Mouse (Mus musculus): Measurements from ENCODE around the gene Cobll1.

The Cobll1 gene

DNA sequence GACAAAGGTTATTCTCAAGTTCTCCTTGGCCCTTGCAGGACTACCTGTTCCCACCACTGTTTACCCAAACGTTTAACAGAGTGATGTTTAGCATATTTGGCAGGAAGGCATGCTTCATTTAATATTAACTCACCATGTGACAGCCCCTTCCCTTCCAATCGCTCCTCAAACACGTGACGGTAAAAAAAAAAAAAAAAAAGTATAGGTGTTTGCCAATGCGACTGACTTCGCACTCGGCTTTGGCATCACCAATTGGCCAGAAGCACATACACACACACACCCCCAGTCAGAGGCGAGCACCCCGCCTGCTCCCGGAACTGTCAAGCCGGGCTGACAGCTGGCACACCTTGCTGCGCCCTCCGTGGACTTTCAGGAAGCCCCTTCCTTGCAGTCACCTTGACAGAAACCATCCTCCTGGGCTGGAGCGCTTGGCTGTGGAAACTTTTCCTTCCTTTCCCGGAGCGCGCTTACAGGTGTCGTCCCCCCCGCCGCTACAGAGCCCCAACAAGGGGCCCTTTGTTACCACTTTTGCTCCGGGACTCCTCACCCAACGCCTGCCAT is 1.5 kb downstream of the Cobll1 start:
- in situ Hi-C loops (cut with MboI; ENCODE audit: unreplicated experiment in 2 of 2), result loop anchor here in 1 of 2 experiments (10.0 kb wide), 1 partner anchor 93 kb away; no protein-coding TSS in a partner anchor

DNA sequence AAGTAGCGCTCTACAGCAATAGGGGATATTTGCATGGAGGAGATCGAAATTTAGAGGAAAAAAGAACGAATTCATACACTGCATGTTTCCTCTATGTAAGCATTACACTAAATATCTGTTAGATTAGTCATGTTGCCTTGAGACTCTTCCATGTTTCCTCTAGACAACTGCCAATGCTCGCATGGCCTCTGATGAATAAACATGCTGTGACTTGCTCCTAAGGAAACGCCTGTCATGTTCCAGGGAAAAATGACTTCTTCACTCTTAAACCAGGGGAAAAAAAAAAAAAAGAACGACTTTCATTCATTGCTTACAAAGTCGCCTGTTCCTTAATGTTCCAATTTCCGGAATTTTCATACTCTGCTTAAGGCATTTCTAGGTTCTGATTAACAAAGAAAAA is 2.1 kb downstream of the Cobll1 start:
- in situ Hi-C loops (cut with MboI; ENCODE audit: unreplicated experiment in 2 of 2), result loop anchor here in 1 of 2 experiments (10.0 kb wide), 1 partner anchor 92 kb away; no protein-coding TSS in a partner anchor

DNA sequence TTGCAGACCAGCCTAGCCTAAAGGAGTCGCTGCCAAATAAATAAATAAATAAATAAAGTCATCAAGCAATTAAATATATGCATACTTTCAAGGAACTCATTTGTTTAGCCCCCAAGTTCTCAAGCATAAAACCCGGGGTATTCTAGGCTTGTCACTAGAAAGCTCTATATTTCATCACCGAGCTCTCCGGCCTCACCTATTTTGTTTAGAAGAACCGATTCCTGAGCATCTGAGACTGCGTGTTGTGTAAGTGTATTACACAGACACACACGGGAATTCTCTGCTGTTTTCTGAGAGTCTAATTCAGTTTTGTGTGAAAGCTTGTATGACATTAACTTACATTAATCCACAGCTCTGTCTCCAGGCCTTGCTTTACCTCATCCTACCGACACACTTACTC is 2.6 kb downstream of the Cobll1 start:
- in situ Hi-C loops (cut with MboI; ENCODE audit: unreplicated experiment in 2 of 2), result loop anchor here in 1 of 2 experiments (10.0 kb wide), 1 partner anchor 92 kb away; no protein-coding TSS in a partner anchor

DNA sequence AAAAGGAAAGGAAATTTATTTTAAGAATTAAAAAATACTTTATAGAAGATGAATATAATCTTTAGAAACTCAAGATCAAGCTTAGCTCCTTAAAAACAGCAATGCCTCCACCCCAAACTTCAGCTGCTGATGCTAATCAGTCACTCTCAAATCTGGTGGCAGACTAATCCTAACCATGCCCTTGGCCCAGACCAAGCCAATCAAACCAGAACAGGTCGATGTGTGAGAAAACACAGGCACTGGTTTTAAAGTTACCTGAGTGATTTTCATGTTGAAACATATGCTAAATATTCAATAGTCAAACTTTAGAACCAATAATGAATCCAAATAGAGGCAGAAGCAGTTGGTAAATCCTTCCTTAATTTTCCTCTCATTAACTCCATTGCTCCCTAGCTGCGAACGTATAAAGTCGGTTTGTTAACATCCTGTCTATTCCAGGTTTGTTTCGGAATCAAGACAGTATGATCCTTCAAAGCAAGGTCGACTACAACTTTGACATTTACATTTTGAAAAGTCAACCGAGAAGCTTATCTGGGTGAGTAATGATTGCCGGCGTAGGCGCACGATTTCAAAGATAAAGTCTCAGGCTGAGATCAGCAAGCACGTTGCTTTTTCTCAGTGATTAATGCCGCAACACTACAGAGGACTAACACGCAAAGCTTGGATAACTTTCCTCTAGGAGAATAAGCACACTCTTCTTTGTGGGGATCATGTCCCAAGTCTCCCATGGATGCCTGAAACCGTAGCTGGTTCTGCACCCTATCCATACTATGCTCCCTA is 6.3 kb downstream of the Cobll1 start:
- in situ Hi-C loops (cut with MboI; ENCODE audit: unreplicated experiment in 2 of 2), result loop anchor here (5.0 to 10.0 kb wide), 2 partner anchors 36 to 88 kb away; no protein-coding TSS in a partner anchor

DNA sequence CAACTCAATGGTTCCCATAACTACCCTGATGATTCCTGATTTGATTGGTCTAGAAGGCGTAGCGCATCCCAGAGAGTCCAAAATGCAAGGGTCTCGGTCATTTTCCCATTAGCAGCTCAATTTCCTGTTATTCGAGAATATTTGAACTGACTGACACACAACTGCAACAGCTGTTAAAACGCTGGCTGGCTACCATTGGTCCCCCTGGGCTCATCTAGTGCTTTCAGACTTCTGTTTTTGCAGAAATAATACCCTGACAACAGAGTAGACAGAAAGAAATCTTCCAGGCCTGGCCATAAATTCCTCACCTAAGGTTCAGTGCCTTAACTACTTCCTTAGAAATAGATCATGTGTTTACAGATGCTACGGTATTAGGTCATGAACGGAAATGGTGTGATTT is 10.8 kb downstream of the Cobll1 start:
- in situ Hi-C loops (cut with MboI; ENCODE audit: unreplicated experiment in 2 of 2), result no loop called here

DNA sequence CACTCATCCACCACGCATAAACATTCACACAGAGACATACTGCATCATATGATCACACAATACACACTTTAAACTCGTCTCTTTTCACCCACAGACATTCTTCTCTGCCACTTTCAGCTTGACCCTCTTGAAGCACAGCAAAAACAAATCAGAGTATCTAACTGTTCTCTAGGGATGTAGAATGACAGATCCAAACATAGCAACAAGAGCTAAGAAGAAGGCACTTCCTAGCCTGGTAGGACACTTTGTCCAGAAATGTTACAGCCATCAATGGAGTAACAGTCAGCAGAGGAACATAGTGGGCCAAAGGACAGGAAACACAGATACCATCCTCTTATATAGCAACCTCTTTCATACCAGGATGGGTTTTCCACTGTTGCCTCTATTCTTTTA is 11.3 kb downstream of the Cobll1 start:
- in situ Hi-C loops (cut with MboI; ENCODE audit: unreplicated experiment in 2 of 2), result no loop called here

DNA sequence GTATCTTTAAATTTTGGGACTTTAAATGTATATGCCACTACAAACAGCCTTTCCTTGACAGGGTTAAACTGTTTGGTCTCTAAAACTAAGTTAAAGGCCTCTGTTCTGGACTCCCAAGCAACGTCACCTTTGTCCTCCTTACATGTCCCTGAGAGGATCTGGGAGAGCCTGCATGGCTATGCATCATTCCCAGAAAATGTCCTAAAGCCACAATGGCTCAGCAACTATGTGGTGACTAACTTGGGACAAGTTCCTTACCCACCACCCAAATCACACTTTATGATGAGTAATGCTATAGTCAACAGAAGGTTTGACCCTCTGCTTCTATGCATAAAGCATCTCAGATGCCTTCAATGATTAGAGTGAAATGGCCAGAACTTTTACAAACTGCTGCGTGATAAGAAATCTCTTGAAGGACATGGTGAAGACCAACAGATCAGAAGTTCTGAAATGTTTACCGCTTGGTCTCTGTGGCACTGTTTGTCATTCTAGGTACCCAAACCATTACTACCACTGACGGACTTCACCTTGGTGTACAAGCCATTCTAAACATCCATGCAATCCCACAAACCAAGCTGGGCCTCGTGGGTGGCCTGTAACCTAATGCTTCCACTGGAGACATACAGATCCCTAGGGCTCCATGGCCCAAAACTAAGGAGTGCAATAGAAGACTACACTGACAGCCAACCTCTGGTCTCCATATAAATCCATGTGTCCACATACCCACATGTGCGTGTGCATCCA is 11.9 kb downstream of the Cobll1 start:
- in situ Hi-C loops (cut with MboI; ENCODE audit: unreplicated experiment in 2 of 2), result no loop called here

DNA sequence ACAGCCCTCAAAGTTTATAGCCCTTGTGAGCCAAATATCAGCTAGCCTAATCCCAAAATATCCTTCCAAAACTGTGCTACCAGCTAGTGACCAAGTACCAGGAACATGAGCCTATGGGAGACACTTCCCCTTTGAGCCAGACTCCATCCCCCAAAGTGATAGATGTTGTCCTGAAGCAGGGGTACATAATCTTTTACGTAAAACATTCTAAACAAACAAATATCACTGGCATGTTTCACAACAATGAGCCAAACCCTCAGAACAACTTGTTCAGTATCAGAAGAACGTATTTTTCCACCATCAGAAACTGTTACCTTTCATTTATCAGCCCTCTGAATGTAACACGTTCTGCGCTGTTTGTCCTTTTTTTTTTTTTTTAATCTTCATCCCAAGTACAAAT is 12.7 kb downstream of the Cobll1 start:
- in situ Hi-C loops (cut with MboI; ENCODE audit: unreplicated experiment in 2 of 2), result no loop called here

DNA sequence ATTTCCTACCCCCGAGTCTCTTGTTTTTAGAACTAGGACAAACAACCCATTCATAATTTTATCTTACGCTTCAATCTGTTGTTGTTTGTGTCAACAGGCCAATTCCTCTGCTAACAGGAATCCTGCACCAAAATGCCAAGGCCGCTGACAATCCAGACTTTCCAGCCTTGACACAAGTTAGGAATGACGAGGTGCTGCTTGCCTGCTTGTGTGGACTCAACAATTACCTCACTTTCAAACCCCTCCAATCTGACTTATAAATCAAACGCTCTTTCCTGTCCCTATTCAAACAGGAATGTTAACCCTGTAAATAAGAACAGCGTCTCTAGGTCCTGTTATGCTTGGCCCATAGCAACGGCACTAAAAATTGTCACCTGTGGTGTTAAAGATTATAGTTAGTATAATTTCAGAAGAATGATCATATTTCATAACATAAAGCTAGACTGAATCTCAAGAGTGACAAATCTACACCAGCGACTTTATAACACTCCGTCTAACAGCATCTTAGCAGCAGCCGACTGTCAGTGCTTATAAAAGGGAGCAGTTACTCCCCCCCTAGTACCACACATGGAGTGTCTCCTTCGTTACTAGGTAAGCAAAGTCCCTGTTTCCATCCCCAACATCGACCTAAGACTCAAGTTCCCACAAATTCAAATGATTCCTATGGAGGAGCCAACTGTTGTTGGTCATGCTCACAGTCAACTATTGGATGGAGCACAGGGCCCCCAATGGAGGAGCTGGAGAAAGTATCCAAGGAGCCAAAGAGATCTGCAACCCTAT is 15.1 kb downstream of the Cobll1 start:
- in situ Hi-C loops (cut with MboI; ENCODE audit: unreplicated experiment in 2 of 2), result no loop called here

DNA sequence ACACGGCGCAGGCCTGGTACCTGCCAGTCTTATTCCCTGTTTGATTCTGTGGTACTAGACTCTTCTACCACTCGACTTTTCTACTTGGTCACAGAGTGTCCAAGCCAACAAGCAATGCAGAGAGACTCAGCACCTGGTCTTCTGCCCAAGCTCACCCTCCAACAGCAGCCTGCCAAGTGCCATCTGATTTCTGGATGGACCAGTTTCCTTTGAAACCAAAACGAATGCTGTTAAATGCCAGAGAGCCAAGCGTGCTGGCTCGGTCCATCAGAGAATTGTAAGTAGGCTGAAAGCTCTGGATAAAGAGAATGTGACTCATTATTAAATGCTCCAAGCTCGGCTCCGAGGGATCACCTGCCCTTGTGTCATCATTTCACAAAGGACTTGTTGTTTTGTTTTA is 16.2 kb downstream of the Cobll1 start:
- in situ Hi-C loops (cut with MboI; ENCODE audit: unreplicated experiment in 2 of 2), result no loop called here

DNA sequence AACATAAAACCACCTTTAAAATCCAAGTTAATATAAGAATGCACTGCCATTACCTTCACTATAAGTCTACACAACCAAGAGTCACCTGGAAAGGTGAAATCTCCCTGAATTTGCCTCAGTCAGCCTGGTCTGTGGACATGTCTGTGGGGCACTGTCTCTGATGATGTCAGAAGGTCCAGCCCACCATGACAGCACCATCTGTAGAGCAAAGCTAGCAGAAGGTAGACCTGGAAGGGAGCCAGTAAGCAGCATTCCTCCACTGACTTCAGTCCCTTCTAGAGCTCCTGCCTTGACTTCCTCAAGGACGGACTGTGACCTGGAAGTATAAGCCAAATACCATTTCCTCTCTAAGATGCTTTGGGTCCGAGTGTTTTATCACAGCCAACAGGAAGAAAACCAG is 17.6 kb downstream of the Cobll1 start:
- in situ Hi-C loops (cut with MboI; ENCODE audit: unreplicated experiment in 2 of 2), result no loop called here

DNA sequence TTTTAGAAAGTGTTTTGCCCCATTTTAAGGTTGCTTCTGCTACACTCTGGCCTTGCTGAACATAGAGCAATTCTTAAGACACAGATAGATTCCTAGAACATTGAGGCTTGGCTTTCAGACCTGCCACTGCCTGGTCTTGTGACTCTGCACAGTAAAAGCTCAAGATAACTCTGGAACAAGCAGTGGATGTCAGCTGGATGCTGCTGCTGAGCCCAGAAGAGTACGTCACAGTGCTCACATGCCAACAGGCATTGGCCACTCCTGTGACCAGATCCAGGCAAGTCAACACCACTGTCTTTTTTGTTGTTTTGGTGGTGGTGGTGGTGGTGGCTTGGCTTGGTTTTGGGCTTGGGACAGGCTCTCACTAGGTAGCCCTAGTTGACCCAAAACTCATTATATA is 18.6 kb downstream of the Cobll1 start:
- in situ Hi-C loops (cut with MboI; ENCODE audit: unreplicated experiment in 2 of 2), result no loop called here

DNA sequence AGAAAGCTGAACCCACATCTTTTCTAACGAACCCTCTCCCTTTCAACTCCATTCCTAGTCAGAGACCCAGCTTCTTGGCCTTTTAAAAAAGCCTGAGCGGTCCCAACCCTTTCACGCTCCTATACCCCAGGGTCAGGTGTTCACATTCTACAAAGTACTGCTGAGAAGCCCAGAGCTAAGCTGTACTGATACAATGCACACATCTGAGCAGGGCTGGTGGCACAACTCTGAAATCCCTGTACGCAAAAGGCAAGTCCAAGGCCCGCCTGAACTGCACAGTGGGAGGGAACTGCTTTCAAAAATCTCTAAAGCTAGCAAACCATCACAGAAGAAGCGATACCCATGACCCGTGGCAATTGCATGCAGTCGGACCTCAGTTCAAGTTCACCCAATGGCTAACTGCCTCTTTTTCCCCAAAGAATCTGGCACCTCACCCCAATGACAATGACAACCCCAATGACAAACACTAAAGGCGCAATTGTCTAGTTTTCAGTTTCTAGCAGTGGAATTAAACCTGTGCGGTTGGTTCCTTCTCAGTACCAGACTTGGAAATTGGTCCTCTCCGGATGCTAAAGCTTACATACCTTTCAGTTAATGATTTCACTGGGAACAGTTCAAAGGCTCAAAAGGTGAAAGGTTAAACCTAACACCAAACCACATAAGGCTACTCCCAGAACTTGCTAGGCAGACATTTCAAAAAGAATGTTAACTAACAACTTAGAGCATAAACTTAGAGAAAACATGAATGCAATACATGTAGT is 19.6 kb downstream of the Cobll1 start:
- in situ Hi-C loops (cut with MboI; ENCODE audit: unreplicated experiment in 2 of 2), result no loop called here

DNA sequence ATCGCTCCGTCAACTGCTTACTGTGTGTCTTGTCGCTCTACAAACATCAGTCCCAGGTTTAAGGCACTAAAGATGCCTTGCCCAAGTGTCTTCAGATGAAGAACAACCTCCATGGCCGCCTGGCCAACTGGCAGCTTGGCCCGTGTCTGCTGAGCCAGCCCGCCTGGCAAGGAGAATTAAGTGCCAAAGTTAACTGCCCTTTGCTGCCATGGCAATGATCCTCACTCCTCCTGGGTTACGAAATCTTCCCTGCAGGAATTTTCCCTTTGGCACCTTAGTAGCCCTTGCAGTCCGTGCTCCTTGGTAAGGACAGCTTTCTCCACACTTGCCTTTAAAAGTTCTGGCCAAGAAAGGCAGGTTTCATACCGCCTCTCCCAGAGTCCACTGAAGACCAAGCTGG is 20.9 kb downstream of the Cobll1 start:
- in situ Hi-C loops (cut with MboI; ENCODE audit: unreplicated experiment in 2 of 2), result no loop called here

DNA sequence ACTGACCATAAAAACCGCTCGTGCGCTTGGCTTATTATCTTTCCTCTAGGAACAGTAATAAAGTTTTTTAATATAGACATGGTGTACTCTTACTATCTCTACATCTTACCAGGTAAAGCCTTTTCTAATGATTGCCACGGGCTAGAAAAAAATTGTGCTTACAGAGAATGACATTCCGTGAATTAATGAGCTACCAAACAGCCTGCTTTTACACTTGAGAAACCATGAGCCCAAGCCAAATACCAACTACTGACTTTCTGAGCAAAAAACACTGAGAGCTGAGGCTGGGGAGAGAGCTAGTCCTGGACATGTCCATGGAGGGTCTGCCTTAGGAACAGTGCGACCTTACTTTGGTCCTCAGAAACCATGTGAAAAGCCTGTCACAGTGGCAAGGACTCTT is 21.5 kb downstream of the Cobll1 start:
- in situ Hi-C loops (cut with MboI; ENCODE audit: unreplicated experiment in 2 of 2), result no loop called here

DNA sequence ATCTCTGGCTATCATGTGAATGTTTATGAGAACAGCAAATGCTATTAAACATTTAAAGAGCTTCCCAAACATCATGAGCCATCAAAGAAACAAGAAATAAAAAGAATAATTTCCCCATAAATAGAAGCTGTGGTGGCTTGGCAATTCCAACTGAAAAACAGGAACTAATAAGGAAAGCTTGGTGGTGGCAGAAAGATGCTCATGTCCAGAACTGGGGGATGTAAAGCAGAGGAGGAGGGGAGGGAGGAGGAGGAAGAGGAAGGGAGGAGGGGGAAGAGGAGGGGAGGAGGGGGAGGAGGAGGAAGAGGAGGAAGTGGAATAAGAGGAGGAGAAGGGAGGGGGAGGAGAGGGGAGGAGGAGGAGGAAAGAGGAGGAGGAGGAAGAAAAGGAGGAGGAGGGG is 23.0 kb downstream of the Cobll1 start:
- in situ Hi-C loops (cut with MboI; ENCODE audit: unreplicated experiment in 2 of 2), result no loop called here

DNA sequence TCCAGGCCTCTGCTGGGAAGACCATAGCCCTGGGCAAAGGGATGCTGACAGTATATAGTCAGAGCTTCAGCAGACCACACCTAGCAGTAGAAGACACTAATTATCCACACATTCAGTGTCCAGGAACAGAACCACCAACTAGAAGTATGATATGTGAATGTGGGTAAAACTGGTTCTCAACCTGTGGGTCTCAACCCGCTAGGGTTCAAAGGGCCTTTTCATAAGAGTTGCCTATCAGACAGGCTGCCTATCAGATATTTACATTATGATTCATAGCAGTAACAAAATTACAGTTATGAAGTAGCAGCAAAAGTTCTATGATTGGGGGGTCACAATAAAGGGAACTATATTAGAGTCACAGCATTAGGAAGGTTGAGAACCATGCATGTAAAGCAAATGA is 24.6 kb downstream of the Cobll1 start:
- in situ Hi-C loops (cut with MboI; ENCODE audit: unreplicated experiment in 2 of 2), result no loop called here

DNA sequence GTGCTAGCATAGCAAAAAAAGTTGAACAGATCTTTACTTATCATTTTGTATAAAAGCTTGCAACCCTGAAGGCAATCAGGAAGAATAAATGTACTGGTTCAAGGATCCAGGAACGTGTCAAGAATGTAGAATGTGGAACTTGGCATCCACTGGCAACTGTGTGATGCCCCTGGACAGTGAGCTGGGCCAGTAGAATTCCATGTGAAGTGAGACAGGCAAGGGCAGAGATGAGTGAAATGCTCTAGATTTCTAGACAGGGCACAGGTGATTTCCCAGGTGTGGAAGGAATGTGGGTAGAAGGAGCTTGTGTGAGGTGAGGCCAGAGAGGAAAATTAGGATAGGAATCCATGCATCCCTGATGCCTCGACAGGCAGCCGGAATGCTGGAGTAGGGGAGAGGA is 25.5 kb downstream of the Cobll1 start:
- in situ Hi-C loops (cut with MboI; ENCODE audit: unreplicated experiment in 2 of 2), result no loop called here

DNA sequence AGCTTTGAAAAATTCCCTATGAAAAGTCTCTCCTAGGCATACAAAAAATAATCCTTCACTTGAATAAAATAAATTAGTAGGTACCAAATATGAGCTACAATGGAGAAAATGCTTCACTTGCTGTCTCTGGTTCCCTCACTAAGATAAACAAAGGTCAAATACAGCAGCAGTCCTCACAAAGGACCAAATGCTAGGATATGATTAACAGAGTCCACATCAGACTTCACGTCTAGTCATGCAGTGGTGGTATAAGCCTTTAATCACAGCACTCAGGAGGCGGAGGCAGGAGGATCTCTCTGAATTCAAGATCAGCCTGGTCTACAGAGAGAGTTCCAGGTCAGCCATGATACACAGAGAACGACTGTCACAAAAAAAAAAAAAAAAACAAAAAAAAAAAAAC is 27.6 kb downstream of the Cobll1 start:
- in situ Hi-C loops (cut with MboI; ENCODE audit: unreplicated experiment in 2 of 2), result no loop called here

DNA sequence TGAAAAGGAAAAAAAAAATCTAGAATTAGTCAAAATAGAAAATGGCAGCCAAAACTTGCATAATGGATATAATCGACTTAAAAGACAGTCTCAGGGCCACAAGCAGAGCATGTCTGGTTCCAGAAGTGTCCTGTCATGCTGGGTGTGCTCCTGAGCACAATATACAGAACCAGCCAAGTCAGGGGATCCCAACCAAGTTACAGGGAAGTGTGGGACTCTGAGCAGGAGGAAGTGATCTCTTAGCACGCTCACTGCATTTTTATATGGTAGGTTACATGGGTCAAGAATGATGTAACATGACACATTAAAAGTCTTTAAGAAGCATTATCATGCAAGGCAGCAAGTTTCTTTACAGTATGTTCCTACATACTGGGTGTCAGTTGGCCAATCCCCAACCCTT is 31.5 kb downstream of the Cobll1 start:
- in situ Hi-C loops (cut with MboI; ENCODE audit: unreplicated experiment in 2 of 2), result no loop called here
